Mouse (Mus musculus): ENCODE measurements around the gene Tox2. TPM values are rescaled to one million over a fixed set of nuclear protein-coding genes. Genes with fewer than 3 reads are reported as not detected.

Tox2 gene
- polyA plus RNA-seq, 1 experiment from 2014 or later = 45.5 TPM

- peak; percentile 23 for DNase-seq (ENCODE audit: low spot score)
- Histone ChIP-seq H3K36me3 (no peaks in the 10 kb centered on the region), H3K4me1 (peaks cover 68% of the 10 kb centered on the region), H3K9me3 (replicated peaks) (no peaks in the 10 kb centered on the region), H3K27me3 (ENCODE audit: low read depth, poor library complexity, severe bottlenecking) (no peaks in the 10 kb centered on the region), H3K27ac (replicated peaks) (no peak overlapping the region), H3K4me3 (no peak overlapping the region)
- WGBS = 12% methylated on average over 5 of the region's 5 CpGs
These were observed 38.9 kb downstream of the Tox2 start for GRCm38 (mm10) chr2:163241867-163242266.

GRCm38 (mm10) chr2:163243917-163244852 is 41.3 kb downstream of the Tox2 start:
- peaks cover 19% of the 10 kb centered on the region for H3K36me3 ChIP-seq
- peak overlapping the region; percentile 2; the same call in 1 of the 2 replicates for H3K27ac ChIP-seq (replicated peaks)
- no peak for DNase-seq (ENCODE audit: low spot score)
- no peaks in the 10 kb centered on the region for H3K27me3 ChIP-seq (ENCODE audit: low read depth, poor library complexity, severe bottlenecking)
- peaks cover 67% of the 10 kb centered on the region for H3K4me1 ChIP-seq
- H3K4me3 ChIP-seq = no peak overlapping the region
- no peaks in the 10 kb centered on the region for H3K9me3 ChIP-seq (replicated peaks)
- 79% methylated on average over 12 of the region's 12 CpGs for WGBS

- 85% methylated on average over 7 of the region's 7 CpGs for WGBS
- no peak overlapping the region for H3K27ac ChIP-seq (replicated peaks)
- H3K36me3 ChIP-seq = peaks cover 41% of the 10 kb centered on the region
- peaks cover 30% of the 10 kb centered on the region for H3K4me1 ChIP-seq
- no peaks in the 10 kb centered on the region for H3K9me3 ChIP-seq (replicated peaks)
- H3K27me3 ChIP-seq (ENCODE audit: low read depth, poor library complexity, severe bottlenecking) = no peaks in the 10 kb centered on the region
- DNase-seq (ENCODE audit: low spot score) = no peak
- no peak overlapping the region for H3K4me3 ChIP-seq
These were observed 46.0 kb downstream of the Tox2 start for GRCm38 (mm10) chr2:163248912-163249311.

GRCm38 (mm10) chr2:163252645-163253044 is 49.7 kb downstream of the Tox2 start:
- 89% methylated on average over 2 of the region's 2 CpGs for WGBS
- no peaks in the 10 kb centered on the region for H3K27me3 ChIP-seq (ENCODE audit: low read depth, poor library complexity, severe bottlenecking)
- peaks cover 52% of the 10 kb centered on the region for H3K36me3 ChIP-seq
- no peaks in the 10 kb centered on the region for H3K9me3 ChIP-seq (replicated peaks)
- DNase-seq (ENCODE audit: low spot score) = no peak
- no peak overlapping the region for H3K27ac ChIP-seq (replicated peaks)
- peaks cover under 1% of the 10 kb centered on the region; the same call in 1 of the 2 replicates for H3K4me1 ChIP-seq
- H3K4me3 ChIP-seq = no peak overlapping the region

GRCm38 (mm10) chr2:163253248-163254099 is 50.5 kb downstream of the Tox2 start:
- WGBS = 91% methylated on average over 22 of the region's 22 CpGs
- H3K27ac ChIP-seq (replicated peaks) = no peak overlapping the region
- DNase-seq (ENCODE audit: low spot score) = no peak

GRCm38 (mm10) chr2:163254228-163254627 is 51.3 kb downstream of the Tox2 start:
- WGBS = 93% methylated on average over 6 of the region's 6 CpGs
- no peaks in the 10 kb centered on the region; the same call in 1 of the 2 replicates for H3K4me1 ChIP-seq

More at GRCm38 (mm10) chr2:163253248-163254099, 50.5 kb downstream of the Tox2 start:
- H3K4me1 ChIP-seq = no peaks in the 10 kb centered on the region; the same call in 1 of the 2 replicates
- H3K36me3 ChIP-seq = peaks cover 51% of the 10 kb centered on the region
- no peaks in the 10 kb centered on the region for H3K9me3 ChIP-seq (replicated peaks)
- no peak overlapping the region for H3K4me3 ChIP-seq
- no peaks in the 10 kb centered on the region for H3K27me3 ChIP-seq (ENCODE audit: low read depth, poor library complexity, severe bottlenecking)

GRCm38 (mm10) chr2:163256765-163257164 is 53.8 kb downstream of the Tox2 start:
- Histone ChIP-seq H3K36me3 (peaks cover 32% of the 10 kb centered on the region), H3K9me3 (replicated peaks) (no peaks in the 10 kb centered on the region), H3K27me3 (ENCODE audit: low read depth, poor library complexity, severe bottlenecking) (no peaks in the 10 kb centered on the region), H3K27ac (replicated peaks) (no peak overlapping the region), H3K4me1 (peaks cover 8% of the 10 kb centered on the region; the same call in 1 of the 2 replicates), H3K4me3 (no peak overlapping the region)
- DNase-seq (ENCODE audit: low spot score) = no peak
- 84% methylated on average over 1 of the region's 1 CpGs for WGBS

More at GRCm38 (mm10) chr2:163254228-163254627, 51.3 kb downstream of the Tox2 start:
- Histone ChIP-seq H3K27me3 (ENCODE audit: low read depth, poor library complexity, severe bottlenecking) (no peaks in the 10 kb centered on the region), H3K27ac (replicated peaks) (no peak overlapping the region), H3K9me3 (replicated peaks) (no peaks in the 10 kb centered on the region), H3K4me3 (no peak overlapping the region), H3K36me3 (peaks cover 51% of the 10 kb centered on the region)
- DNase-seq (ENCODE audit: low spot score) = no peak

- WGBS = 82% methylated on average over 6 of the region's 6 CpGs
- Histone ChIP-seq H3K27me3 (ENCODE audit: low read depth, poor library complexity, severe bottlenecking) (no peaks in the 10 kb centered on the region), H3K36me3 (peaks cover 58% of the 10 kb centered on the region), H3K9me3 (replicated peaks) (no peaks in the 10 kb centered on the region), H3K4me3 (no peak overlapping the region), H3K27ac (replicated peaks) (no peak overlapping the region; the same call in 1 of the 2 replicates), H3K4me1 (peaks cover 8% of the 10 kb centered on the region; the same call in 1 of the 2 replicates)
- no peak for DNase-seq (ENCODE audit: low spot score)
These were observed 58.6 kb downstream of the Tox2 start for GRCm38 (mm10) chr2:163261362-163262054.

GRCm38 (mm10) chr2:163262055-163262420 is 59.1 kb downstream of the Tox2 start:
- no peak for DNase-seq (ENCODE audit: low spot score)
- H3K4me3 ChIP-seq = no peak overlapping the region
- H3K36me3 ChIP-seq = peaks cover 57% of the 10 kb centered on the region
- H3K4me1 ChIP-seq = peaks cover 8% of the 10 kb centered on the region; the same call in 1 of the 2 replicates
- 89% methylated on average over 4 of the region's 4 CpGs for WGBS
- no peaks in the 10 kb centered on the region for H3K27me3 ChIP-seq (ENCODE audit: low read depth, poor library complexity, severe bottlenecking)
- no peak overlapping the region for H3K27ac ChIP-seq (replicated peaks)
- H3K9me3 ChIP-seq (replicated peaks) = no peaks in the 10 kb centered on the region

- no peak overlapping the region for H3K4me3 ChIP-seq
- peaks cover 51% of the 10 kb centered on the region for H3K36me3 ChIP-seq
- no peaks in the 10 kb centered on the region for H3K9me3 ChIP-seq (replicated peaks)
- H3K27ac ChIP-seq (replicated peaks) = no peak overlapping the region
- DNase-seq (ENCODE audit: low spot score) = no peak
- H3K27me3 ChIP-seq (ENCODE audit: low read depth, poor library complexity, severe bottlenecking) = no peaks in the 10 kb centered on the region
- no peaks in the 10 kb centered on the region for H3K4me1 ChIP-seq
These were observed 64.2 kb downstream of the Tox2 start for GRCm38 (mm10) chr2:163267097-163267496.

GRCm38 (mm10) chr2:163271581-163272492 is 68.9 kb downstream of the Tox2 start:
- Histone ChIP-seq H3K27me3 (ENCODE audit: low read depth, poor library complexity, severe bottlenecking) (no peaks in the 10 kb centered on the region), H3K36me3 (peaks cover 33% of the 10 kb centered on the region), H3K9me3 (replicated peaks) (no peaks in the 10 kb centered on the region), H3K4me3 (no peak overlapping the region), H3K27ac (replicated peaks) (no peak overlapping the region), H3K4me1 (no peaks in the 10 kb centered on the region)
- DNase-seq (ENCODE audit: low spot score) = no peak
- WGBS = 75% methylated on average over 8 of the region's 8 CpGs
